Mouse (Mus musculus) heart, postnatal 4 days (tissue): Measurements from ENCODE around the gene Kcnd3. TPM values are rescaled to one million over a fixed set of nuclear protein-coding genes. Genes with fewer than 3 reads are reported as not detected.

Experiments used
- total RNA-seq, 2 experiments: library from RNA; stranded (reverse); gene quantifications; 2 replicates each; pipeline ENCODE4 v1.2.3; 2021

Gene Kcnd3
- total RNA-seq, 2 experiments from 2014 or later = 0.90 to 1.0 TPM

Other genes with a start within 250 kb of the Kcnd3 start
- 10 to 100 TPM; 15.6 to 16.9 TPM for gene Ddx20, start 235.2 kb downstream of the Kcnd3 start, total RNA-seq